Mouse (Mus musculus) MEL (cell line): Measurements from ENCODE around the gene Lrrc74b.

Source experiments
- CHD1 ChIP-seq: IDR thresholded peaks from 2 replicates; pipeline ENCODE4 v1.6.1; 2012; ENCODE audit warnings: low read depth, mild to moderate bottlenecking, inconsistent platforms, low read length, improper control_type of control experiment
- CTCF ChIP-seq, 3 experiments: IDR thresholded peaks in 2 of 3; conservative IDR thresholded peaks in 1 of 3; 2 replicates each; pipeline ENCODE4 v1.5.1; 2011 to 2012; ENCODE audit warnings: low read length in 3 of 3, low read depth in 2 of 3, mild to moderate bottlenecking in 2 of 3, improper control_type of control experiment in 1 of 3, inconsistent platforms in 1 of 3, mixed read lengths in 1 of 3, moderate library complexity in 1 of 3; ENCODE audit not compliant: control insufficient read depth in 1 of 3, insufficient read depth in 1 of 3, poor library complexity in 1 of 3, severe bottlenecking in 1 of 3
- EP300 ChIP-seq, 2 experiments: IDR thresholded peaks; 2 replicates each; pipeline ENCODE4 v1.6.1; 2011; ENCODE audit warnings: improper control_type of control experiment in 2 of 2, low read length in 2 of 2, low read depth in 1 of 2, mild to moderate bottlenecking in 1 of 2
- JUND ChIP-seq: IDR thresholded peaks from 2 replicates; pipeline ENCODE4 v1.6.1; 2011; ENCODE audit warnings: low read depth, mild to moderate bottlenecking, improper control_type of control experiment, low read length
- NRF1 ChIP-seq: IDR thresholded peaks from 2 replicates; pipeline ENCODE4 v1.6.1; 2014; ENCODE audit warnings: low read depth, mild to moderate bottlenecking, inconsistent platforms, low read length, improper control_type of control experiment, moderate library complexity; ENCODE audit not compliant: poor library complexity, insufficient read depth, severe bottlenecking
- POLR2A ChIP-seq, 2 experiments: IDR thresholded peaks; 2 replicates each; pipeline ENCODE4 v1.6.1; 2011 to 2012; ENCODE audit warnings: low read length in 2 of 2, mild to moderate bottlenecking in 2 of 2, control low read depth in 1 of 2, improper control_type of control experiment in 1 of 2, low read depth in 1 of 2, moderate library complexity in 1 of 2; ENCODE audit not compliant: control insufficient read depth in 1 of 2, insufficient read depth in 1 of 2, poor library complexity in 1 of 2
- POLR2AphosphoS2 ChIP-seq: IDR thresholded peaks from 2 replicates; pipeline ENCODE4 v1.6.1; 2011; ENCODE audit warnings: low read length, improper control_type of control experiment
- TCF12 ChIP-seq: IDR thresholded peaks from 2 replicates; pipeline ENCODE4 v1.6.1; 2014; ENCODE audit warnings: low read depth, mild to moderate bottlenecking, inconsistent platforms, low read length, improper control_type of control experiment, moderate library complexity
- USF1 ChIP-seq: IDR thresholded peaks from 2 replicates; pipeline ENCODE4 v1.6.1; 2014; ENCODE audit warnings: low read depth, mild to moderate bottlenecking, inconsistent platforms, low read length, improper control_type of control experiment, moderate library complexity
- ZKSCAN1 ChIP-seq: IDR thresholded peaks from 2 replicates; pipeline ENCODE4 v1.6.1; 2012; ENCODE audit warnings: low read depth, mild to moderate bottlenecking, inconsistent platforms, low read length, improper control_type of control experiment, moderate library complexity

- no peak for TF ChIP-seq TCF12
- TF ChIP-seq USF1 = no peak
- TF ChIP-seq POLR2A (IDR thresholded peaks at IDR 0.05; ENCODE audit: control insufficient read depth in 1 of 2, insufficient read depth in 1 of 2, low read depth in 1 of 2, low read length in 2 of 2, poor library complexity in 1 of 2) = no peak
- no peak for TF ChIP-seq ZKSCAN1
- TF ChIP-seq JUND = no peak
- no peak for TF ChIP-seq POLR2AphosphoS2
- TF ChIP-seq NRF1 = no peak
- TF ChIP-seq CHD1 = no peak
- no peak for TF ChIP-seq CTCF (IDR thresholded peaks at IDR 0.05 in 2 of 3, conservative IDR thresholded peaks at IDR 0.05 in 1 of 3; ENCODE audit: control insufficient read depth in 1 of 3, insufficient read depth in 1 of 3, low read depth in 2 of 3, low read length in 3 of 3, poor library complexity in 1 of 3, severe bottlenecking in 1 of 3)
- TF ChIP-seq EP300 (IDR thresholded peaks at IDR 0.05; ENCODE audit: low read depth in 1 of 2, low read length in 2 of 2) = no peak
These were observed 54.0 kb downstream of the Lrrc74b start for GRCm38 (mm10) chr16:17507018-17507552.
